Mouse (Mus musculus) heart, postnatal 0 days (tissue): ENCODE results near the gene St6galnac3. TPM values are rescaled to one million over a fixed set of nuclear protein-coding genes. Genes with fewer than 3 reads are reported as not detected.

Experiments
- ATAC-seq: fragments of 200-750 bp; cut with Nextera tagmentation; 2 replicates; pipeline ENCODE4 v1.8.0; 2017; ENCODE audit warnings: low read depth, moderate number of reproducible peaks, moderate library complexity; ENCODE audit not compliant: insufficient read depth
- DNase-seq: peaks from one replicate; pipeline ENCODE4 v3.0.0-alpha.2; 2016; ENCODE audit warnings: low spot score
- H3K27ac ChIP-seq: fragments of 300-500 bp; sonication (generic); 2 replicates; pipeline ENCODE4 v1.5.1; 2014; ENCODE audit warnings: low read depth, mild to moderate bottlenecking
- H3K27me3 ChIP-seq: fragments of 300-500 bp; sonication (generic); 2 replicates; pipeline ENCODE4 v1.6.1; 2014; ENCODE audit warnings: low read length, mixed read lengths; ENCODE audit not compliant: control insufficient read depth, insufficient read depth
- H3K36me3 ChIP-seq: fragments of 300-500 bp; sonication (generic); replicated peaks from 2 replicates; pipeline ENCODE4 v1.6.1; 2014; ENCODE audit warnings: low read length, mixed read lengths; ENCODE audit not compliant: control insufficient read depth, insufficient read depth
- H3K4me1 ChIP-seq: fragments of 300-500 bp; sonication (generic); 2 replicates; pipeline ENCODE4 v1.6.1; 2014; ENCODE audit warnings: antibody characterized with exemption; ENCODE audit not compliant: control insufficient read depth, insufficient read depth
- H3K4me2 ChIP-seq: fragments of 300-500 bp; sonication (generic); 2 replicates; pipeline ENCODE4 v1.6.1; 2014; ENCODE audit warnings: low read depth, mild to moderate bottlenecking, low read length, moderate library complexity
- H3K4me3 ChIP-seq: fragments of 300-500 bp; sonication (generic); 2 replicates; pipeline ENCODE4 v1.5.1; 2014; ENCODE audit warnings: low read depth, low read length
- H3K9ac ChIP-seq: fragments of 300-500 bp; sonication (generic); replicated peaks from 2 replicates; pipeline ENCODE4 v1.6.1; 2014; ENCODE audit warnings: low read depth, low read length, mixed read lengths
- H3K9me3 ChIP-seq: fragments of 300-500 bp; sonication (generic); replicated peaks from 2 replicates; pipeline ENCODE4 v1.6.1; 2016; ENCODE audit warnings: low read length; ENCODE audit not compliant: control insufficient read depth
- CTCF ChIP-seq: IDR thresholded peaks from 2 replicates; pipeline ENCODE4 v1.5.1; 2016; ENCODE audit warnings: antibody characterized with exemption, control low read depth, low read depth
- EP300 ChIP-seq: IDR thresholded peaks from 2 replicates; pipeline ENCODE4 v1.6.1; 2016; ENCODE audit warnings: antibody characterized with exemption, low read depth
- WGBS: fragments of 180-500 bp; shearing (Covaris S2); extraction: QIAGEN DNeasy Blood & Tissue Kit; methylation state at CpG from one replicate; pipeline ENCODE4 v1.1.7; 2014; 5-methylcytosine and 5-hydroxymethylcytosine counted together
- polyA plus RNA-seq: library from polyadenylated mRNA; unstranded; fragments of >200 nt; fragmentation: Nextera tagmentation; extraction: Ambion mirVana; gene quantifications from 2 replicates; pipeline ENCODE4 v1.2.1, GENCODE M21; 2015
- total RNA-seq: library from RNA; depleted of rRNA; stranded (reverse); fragments of >200 nt; gene quantifications from 2 replicates; pipeline ENCODE4 v1.2.3, GENCODE M21; 2014; ENCODE audit warnings: low replicate concordance

Gene St6galnac3
- total and polyA plus RNA-seq, 2 experiments from 2014 or later: 9.7 to 22.5 TPM

DNA sequence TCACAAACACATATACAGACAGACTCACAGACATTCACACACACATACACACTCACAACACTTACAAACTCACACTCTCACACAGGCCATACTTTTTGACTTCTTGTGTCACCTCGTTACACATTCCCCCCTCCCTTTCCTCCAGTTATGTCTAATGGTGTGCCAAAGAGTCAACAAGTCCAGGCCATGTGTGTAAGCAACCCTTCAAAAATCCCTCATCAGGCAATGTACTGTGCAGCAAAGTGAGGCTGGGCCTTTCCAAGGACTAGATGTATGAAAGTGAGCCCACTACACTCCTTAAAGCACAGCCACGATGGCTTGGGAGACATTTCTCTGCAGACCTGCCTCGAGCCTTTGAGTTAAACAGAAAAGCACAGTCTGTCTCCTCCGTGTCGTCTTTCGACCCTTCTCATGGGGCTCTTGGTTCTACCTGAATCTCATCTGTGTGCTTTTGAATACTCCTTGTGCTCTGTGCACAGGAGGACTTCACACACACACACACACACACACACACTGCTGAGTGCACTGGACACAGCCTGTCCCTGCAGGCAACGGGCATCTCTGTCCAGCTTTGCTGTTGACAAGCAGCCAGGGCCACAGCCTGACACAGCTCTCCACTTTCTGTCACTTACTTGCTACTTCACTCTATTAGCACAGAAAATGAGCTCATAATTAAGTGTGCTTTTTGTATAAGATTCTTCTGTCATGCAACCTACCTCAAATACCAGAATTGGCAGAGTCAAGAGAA is 177.9 kb downstream of the St6galnac3 start:
- H3K4me3 ChIP-seq: no peak overlapping the region
- no peaks in the 10 kb centered on the region for H3K4me1 ChIP-seq
- H3K9ac ChIP-seq: no peak overlapping the region
- WGBS: 74% methylated on average over 7 of the region's 7 CpGs
- no peaks in the 10 kb centered on the region for H3K36me3 ChIP-seq
- H3K27me3 ChIP-seq: no peaks in the 10 kb centered on the region
- H3K27ac ChIP-seq: no peak overlapping the region
- no peaks in the 10 kb centered on the region for H3K9me3 ChIP-seq
- ATAC-seq (no peak), DNase-seq (no peak)
- H3K4me2 ChIP-seq: no peak overlapping the region
- TF ChIP-seq EP300: no peak
- TF ChIP-seq CTCF: no peak

GRCm38 (mm10) chr3:153539851-153540250 is 185.1 kb downstream of the St6galnac3 start:
- Histone ChIP-seq H3K4me1 (no peaks in the 10 kb centered on the region), H3K27ac (no peak overlapping the region), H3K4me2 (no peak overlapping the region), H3K9me3 (no peaks in the 10 kb centered on the region), H3K9ac (no peak overlapping the region), H3K4me3 (no peak overlapping the region), H3K27me3 (no peaks in the 10 kb centered on the region), H3K36me3 (no peaks in the 10 kb centered on the region)
- ATAC-seq: no peak
- no peak for TF ChIP-seq CTCF
- no peak for TF ChIP-seq EP300
- WGBS: 86% methylated on average over 14 of the region's 14 CpGs
- no peak for DNase-seq

- Histone ChIP-seq H3K9ac (no peak overlapping the region), H3K27ac (no peak overlapping the region), H3K27me3 (no peaks in the 10 kb centered on the region), H3K36me3 (no peaks in the 10 kb centered on the region), H3K9me3 (no peaks in the 10 kb centered on the region), H3K4me1 (no peaks in the 10 kb centered on the region), H3K4me3 (no peak overlapping the region), H3K4me2 (no peak overlapping the region)
- ATAC-seq (no peak), DNase-seq (no peak)
- no peak for TF ChIP-seq EP300
- TF ChIP-seq CTCF: no peak
- WGBS: 49% methylated on average over 2 of the region's 2 CpGs
Observed at GRCm38 (mm10) chr3:153538396-153538795, 186.6 kb downstream of the St6galnac3 start.

GRCm38 (mm10) chr3:153537435-153537834 is 187.5 kb downstream of the St6galnac3 start:
- Histone ChIP-seq H3K4me2 (no peak overlapping the region), H3K27me3 (no peaks in the 10 kb centered on the region), H3K4me1 (no peaks in the 10 kb centered on the region), H3K36me3 (no peaks in the 10 kb centered on the region), H3K9ac (no peak overlapping the region), H3K4me3 (no peak overlapping the region), H3K9me3 (no peaks in the 10 kb centered on the region), H3K27ac (no peak overlapping the region)
- no peak for ATAC-seq
- 71% methylated on average over 3 of the region's 3 CpGs for WGBS
- TF ChIP-seq CTCF (no peak), EP300 (no peak)
- no peak for DNase-seq

DNA sequence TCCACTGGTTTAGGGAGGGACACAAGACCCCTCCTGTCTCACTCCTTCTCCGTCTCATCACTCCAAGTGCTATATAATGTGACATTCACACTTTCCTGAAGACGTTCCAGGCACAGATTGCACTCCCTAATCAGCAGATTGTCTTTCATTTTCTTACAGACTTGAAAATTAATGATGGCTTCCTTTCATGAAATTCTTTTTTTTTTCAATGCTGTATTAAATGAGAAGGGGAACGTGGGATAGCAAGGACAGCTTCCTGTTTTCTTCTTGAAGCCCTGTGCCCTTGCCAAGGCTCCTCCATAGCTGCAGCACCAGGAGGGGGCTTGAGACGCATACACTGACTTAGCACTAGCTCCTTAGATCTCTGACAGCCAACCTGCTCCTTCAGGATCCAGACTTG is 188.7 kb downstream of the St6galnac3 start:
- H3K4me3 ChIP-seq: no peak overlapping the region
- H3K4me2 ChIP-seq: no peak overlapping the region
- WGBS: 53% methylated on average over 4 of the region's 4 CpGs
- no peak for ATAC-seq
- DNase-seq: no peak
- no peaks in the 10 kb centered on the region for H3K36me3 ChIP-seq
- no peak overlapping the region for H3K27ac ChIP-seq
- TF ChIP-seq CTCF: no peak
- no peaks in the 10 kb centered on the region for H3K4me1 ChIP-seq
- no peak overlapping the region for H3K9ac ChIP-seq
- no peaks in the 10 kb centered on the region for H3K27me3 ChIP-seq
- H3K9me3 ChIP-seq: no peaks in the 10 kb centered on the region

DNA sequence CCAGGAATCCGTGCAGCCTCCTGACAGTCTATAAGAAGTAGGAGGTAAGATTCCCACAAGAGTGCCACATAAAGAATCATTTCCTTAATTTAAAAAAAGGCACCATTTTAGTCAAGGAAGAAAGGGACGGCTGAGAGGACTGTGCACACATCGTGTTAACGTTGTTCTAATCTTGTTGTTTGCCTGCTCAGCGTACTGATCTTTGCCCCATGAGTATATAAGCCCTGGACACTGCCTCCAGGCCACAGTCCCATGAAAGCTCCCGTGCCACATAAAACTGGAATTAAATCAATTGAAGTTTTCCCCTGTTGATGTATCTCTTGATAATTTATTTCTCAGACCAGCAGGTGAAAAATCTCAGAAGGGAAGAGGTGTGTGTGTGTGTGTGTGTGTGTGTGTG is 195.8 kb downstream of the St6galnac3 start:
- Histone ChIP-seq H3K4me3 (no peak overlapping the region), H3K9me3 (no peaks in the 10 kb centered on the region), H3K36me3 (no peaks in the 10 kb centered on the region), H3K4me1 (no peaks in the 10 kb centered on the region), H3K27ac (no peak overlapping the region), H3K4me2 (no peak overlapping the region), H3K9ac (no peak overlapping the region), H3K27me3 (no peaks in the 10 kb centered on the region)
- 86% methylated on average over 6 of the region's 6 CpGs for WGBS
- TF ChIP-seq CTCF (no peak), EP300 (no peak)
- ATAC-seq (no peak), DNase-seq (no peak)
